Mouse (Mus musculus): ENCODE measurements around the gene Zbtb3.

GRCm38 (mm10) chr19:8852236-8852928, 50.0 kb downstream of the Zbtb3 start:
- TF ChIP-seq MEF2A (IDR thresholded peaks at IDR 0.05; ENCODE audit: borderline replicate concordance, low read depth, low read length) = no peak
- no peak for TF ChIP-seq SMC3 (IDR thresholded peaks at IDR 0.05; ENCODE audit: low read depth, low read length)
- TF ChIP-seq HCFC1 (IDR thresholded peaks at IDR 0.05; ENCODE audit: low read depth, low read length) = no peak
- TF ChIP-seq NRF1 (IDR thresholded peaks at IDR 0.05; ENCODE audit: low read depth, low read length) = no peak
- TF ChIP-seq UBTF (IDR thresholded peaks at IDR 0.05; ENCODE audit: low read depth, low read length) = no peak
- TF ChIP-seq EP300 (IDR thresholded peaks at IDR 0.05; ENCODE audit: low read length) = no peak
- no peak for TF ChIP-seq E2F4 (IDR thresholded peaks at IDR 0.05; ENCODE audit: insufficient replicate concordance, low read depth, low read length)
